Mouse (Mus musculus) kidney, adult 2 months (tissue): Measurements from ENCODE around the gene AW011738. TPM values are rescaled to one million over a fixed set of nuclear protein-coding genes. Genes with fewer than 3 reads are reported as not detected.

Source experiments
- DNase-seq: peaks from one replicate; pipeline ENCODE4 v3.0.0; 2021
- H3K27ac ChIP-seq: fragments of 200-500 bp; 2 replicates; pipeline ENCODE4 v1.5.1; 2012; ENCODE audit warnings: low read depth, low read length, control low read depth, inconsistent platforms; ENCODE audit not compliant: insufficient read depth
- H3K27me3 ChIP-seq: fragments of 200-500 bp; replicated peaks from 2 replicates; pipeline ENCODE4 v1.6.1; 2012; ENCODE audit warnings: mild to moderate bottlenecking, moderate library complexity, low read length, inconsistent platforms; ENCODE audit not compliant: control insufficient read depth, insufficient read depth
- H3K36me3 ChIP-seq: fragments of 200-500 bp; 2 replicates; pipeline ENCODE4 v1.6.1; 2012; ENCODE audit warnings: mild to moderate bottlenecking, moderate library complexity, low read length, inconsistent platforms; ENCODE audit not compliant: control insufficient read depth, insufficient read depth
- H3K4me1 ChIP-seq: fragments of 200-500 bp; 2 replicates; pipeline ENCODE4 v1.6.1; 2011; ENCODE audit warnings: low read length; ENCODE audit not compliant: control insufficient read depth, insufficient read depth
- H3K4me3 ChIP-seq: fragments of 200-500 bp; 2 replicates; pipeline ENCODE4 v1.5.1; 2011; ENCODE audit warnings: mild to moderate bottlenecking, low read depth, low read length, control low read depth; ENCODE audit not compliant: insufficient read depth
- CTCF ChIP-seq: fragments of 200-500 bp; conservative IDR thresholded peaks from 2 replicates; pipeline ENCODE4 v1.5.1; 2011; ENCODE audit warnings: low read depth, mild to moderate bottlenecking, control low read depth, low read length, moderate library complexity, mixed read lengths; ENCODE audit not compliant: insufficient read depth, insufficient read length
- POLR2A ChIP-seq: fragments of 200-500 bp; IDR thresholded peaks from one replicate; pipeline ENCODE4 v1.6.1; 2011; ENCODE audit warnings: low read depth, low read length, control low read depth
- WGBS: fragments of 180-500 bp; shearing (Covaris S2); methylation state at CpG from one replicate; pipeline ENCODE4 v1.1.7; 2018; 5-methylcytosine and 5-hydroxymethylcytosine counted together
- polyA plus RNA-seq: library from polyadenylated mRNA; depleted of rRNA; stranded (reverse); fragments of >200 nt; gene quantifications from 2 replicates; pipeline ENCODE4 v1.2.3, GENCODE M21; 2012

AW011738 gene
- polyA plus RNA-seq, 1 experiment = 1.9 TPM

DNA sequence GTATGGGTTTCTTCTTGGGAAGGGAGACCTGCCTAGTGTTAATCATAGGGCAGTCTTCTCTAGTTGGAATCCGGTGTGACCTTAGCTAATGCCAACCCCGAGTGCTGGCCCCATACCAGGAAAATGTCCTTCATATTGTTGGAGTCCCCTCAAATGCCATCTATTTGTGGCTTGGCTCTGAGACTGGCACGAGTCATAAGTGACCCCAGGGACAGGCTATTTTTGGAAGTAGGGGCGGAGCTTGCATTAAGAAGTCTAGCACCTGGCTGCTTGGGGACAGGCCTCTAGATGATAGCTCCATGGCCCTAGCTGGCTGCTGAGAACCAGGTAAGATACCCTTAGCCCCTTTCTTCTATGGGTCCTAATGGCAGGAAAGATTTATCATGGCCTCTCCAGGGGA lies 12.5 kb downstream of the AW011738 start, which contains the start of gene Perm1:
TSS of gene Perm1 (plus strand) at position 220 of the 400 bp plus-strand sequence.
- Histone ChIP-seq H3K36me3 (no peaks in the 10 kb centered on the region), H3K27me3 (no peaks in the 10 kb centered on the region), H3K27ac (peak within 1 kb of the TSS; percentile 72), H3K4me3 (no peak within 1 kb of the TSS; the same call in 1 of the 2 replicates), H3K4me1 (no peaks in the 10 kb centered on the region)
- DNase-seq = peak; percentile 74
- no peak for TF ChIP-seq POLR2A
- TF ChIP-seq CTCF = no peak
- 43% methylated on average over 4 of the region's 4 CpGs for WGBS

DNA sequence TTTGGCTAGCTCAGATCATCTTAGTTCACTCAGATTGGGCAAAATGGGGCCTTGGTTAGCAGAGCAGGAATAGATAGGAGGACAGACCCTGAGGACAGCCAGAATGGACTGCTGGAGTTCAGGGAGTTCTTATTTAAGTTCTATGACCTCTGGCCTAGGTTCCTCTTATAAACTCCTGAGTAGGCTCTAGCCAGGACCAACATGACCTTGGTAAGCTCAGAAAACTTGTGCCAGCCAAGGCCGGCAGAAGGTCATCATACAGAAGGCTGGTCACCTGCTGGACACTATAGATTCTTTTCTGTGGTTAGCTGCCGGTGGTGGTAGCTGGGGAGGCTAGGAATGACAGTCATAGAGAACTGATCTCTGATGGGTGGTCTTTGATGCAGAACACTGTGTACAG lies 13.1 kb downstream of the AW011738 start:
- peak overlapping the region; percentile 72 for H3K27ac ChIP-seq
- TF ChIP-seq POLR2A (no peak), CTCF (no peak)
- no peaks in the 10 kb centered on the region for H3K4me1 ChIP-seq
- no peak for DNase-seq
- no peaks in the 10 kb centered on the region for H3K36me3 ChIP-seq
- no peaks in the 10 kb centered on the region for H3K27me3 ChIP-seq
- H3K4me3 ChIP-seq = no peak overlapping the region; the same call in 1 of the 2 replicates
- WGBS = 69% methylated on average over 2 of the region's 2 CpGs

DNA sequence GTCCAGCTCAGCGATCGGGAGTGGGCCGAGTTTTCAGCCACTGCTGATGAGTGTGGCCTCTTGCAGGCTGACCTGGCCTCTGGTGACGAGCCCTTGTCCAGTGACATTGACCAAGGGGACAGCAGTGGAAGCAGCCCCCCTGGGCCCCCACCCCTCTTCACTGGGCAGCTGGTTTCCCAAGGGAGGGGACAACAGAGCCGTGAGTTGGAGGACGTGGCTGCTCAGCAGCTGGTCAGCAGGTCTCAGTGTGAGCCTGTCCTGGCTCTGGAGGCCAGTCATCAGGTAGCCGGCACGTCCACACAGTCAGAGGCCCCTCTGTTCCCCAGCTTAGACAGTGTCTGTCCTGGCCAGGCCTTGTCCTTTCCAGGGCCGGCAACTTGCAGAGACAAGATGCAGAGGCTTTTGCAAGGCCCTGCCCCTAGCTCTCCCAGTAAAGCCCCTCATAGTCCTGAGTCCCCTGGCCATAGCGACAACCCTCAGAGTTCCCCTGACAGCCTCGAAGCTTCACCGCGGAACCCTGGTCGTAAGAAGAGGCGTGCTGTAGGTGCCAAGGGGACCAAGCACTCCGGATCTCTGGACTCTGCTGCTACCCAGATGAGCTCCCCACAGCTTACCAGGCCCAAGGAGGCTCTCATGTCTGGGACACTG lies 14.0 kb downstream of the AW011738 start:
- Histone ChIP-seq H3K27me3 (no peaks in the 10 kb centered on the region), H3K4me3 (no peak overlapping the region), H3K4me1 (no peaks in the 10 kb centered on the region), H3K27ac (no peak overlapping the region), H3K36me3 (no peaks in the 10 kb centered on the region)
- 81% methylated on average over 16 of the region's 16 CpGs for WGBS
- no peak for DNase-seq
- TF ChIP-seq POLR2A (no peak), CTCF (no peak)

DNA sequence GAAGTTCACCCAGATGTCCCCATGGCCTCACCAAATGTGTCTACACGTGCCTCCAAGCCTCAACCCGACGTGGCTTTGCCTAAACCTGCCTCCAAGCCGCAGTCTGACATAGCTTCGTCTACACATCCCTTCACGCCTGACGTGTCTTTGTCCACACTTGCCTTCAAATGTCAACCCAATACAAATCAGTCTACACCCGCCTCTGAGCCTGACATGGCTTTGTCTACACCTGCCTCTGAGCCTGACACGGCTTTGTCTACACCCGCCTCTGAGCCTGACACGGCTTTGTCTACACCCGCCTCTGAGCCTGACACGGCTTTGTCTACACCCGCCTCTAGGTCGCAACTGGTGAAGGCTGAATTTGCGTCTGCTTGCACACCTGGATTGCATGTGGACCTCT lies 14.7 kb downstream of the AW011738 start:
- H3K36me3 ChIP-seq = no peaks in the 10 kb centered on the region
- no peak overlapping the region for H3K4me3 ChIP-seq
- no peaks in the 10 kb centered on the region for H3K4me1 ChIP-seq
- no peak overlapping the region for H3K27ac ChIP-seq
- no peaks in the 10 kb centered on the region for H3K27me3 ChIP-seq
- 88% methylated on average over 16 of the region's 16 CpGs for WGBS
- TF ChIP-seq POLR2A = no peak
- no peak for TF ChIP-seq CTCF
- no peak for DNase-seq

DNA sequence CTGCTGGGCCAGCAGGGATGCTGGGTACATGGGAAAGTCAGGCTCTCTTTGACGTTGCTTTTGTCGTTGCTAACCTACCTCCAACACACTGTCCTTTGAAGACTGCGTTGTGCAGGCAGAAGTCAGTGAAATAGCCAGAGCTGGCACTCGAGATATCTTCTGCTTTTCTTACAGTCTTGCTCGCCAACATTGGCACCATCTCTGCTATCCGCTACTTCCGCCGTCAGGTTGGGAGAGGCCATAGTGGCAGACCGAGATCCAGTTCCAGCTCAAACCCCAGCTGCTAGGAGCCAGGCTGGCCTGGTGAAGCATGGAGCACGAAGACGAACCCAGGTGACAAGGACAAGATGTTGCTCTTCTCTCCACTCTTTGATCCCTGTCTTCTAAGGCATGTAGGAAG lies 16.8 kb downstream of the AW011738 start:
- H3K4me3 ChIP-seq = no peak overlapping the region

DNA sequence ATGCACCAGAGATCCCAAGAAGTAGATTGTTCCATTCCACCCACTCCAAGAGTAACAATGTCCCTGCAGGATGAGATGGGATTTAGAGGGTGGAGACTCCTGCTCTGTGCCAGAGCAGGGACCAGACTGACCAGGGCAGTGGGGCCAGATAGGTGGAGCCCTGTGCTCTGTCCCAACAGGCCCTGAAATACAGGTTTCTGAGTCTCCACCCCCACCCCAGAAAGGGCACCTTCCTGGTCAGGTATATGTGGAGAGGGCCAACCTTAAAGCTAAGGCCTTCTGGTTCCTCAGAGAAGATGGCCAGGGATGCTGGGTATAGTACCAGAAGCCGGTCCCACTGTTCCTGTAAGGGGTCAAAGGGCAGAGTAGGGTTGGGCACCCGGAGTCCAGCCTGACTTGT lies 21.2 kb downstream of the AW011738 start:
- Histone ChIP-seq H3K27ac (no peak overlapping the region), H3K27me3 (no peaks in the 10 kb centered on the region), H3K36me3 (no peaks in the 10 kb centered on the region), H3K4me1 (no peaks in the 10 kb centered on the region), H3K4me3 (no peak overlapping the region)
- DNase-seq = no peak
- TF ChIP-seq CTCF (no peak), POLR2A (no peak)
- WGBS = 78% methylated on average over 2 of the region's 2 CpGs

More for the DNA sequence above, 16.8 kb downstream of the AW011738 start:
- WGBS = 88% methylated on average over 11 of the region's 11 CpGs
- Histone ChIP-seq H3K36me3 (no peaks in the 10 kb centered on the region), H3K27ac (no peak overlapping the region), H3K27me3 (no peaks in the 10 kb centered on the region), H3K4me1 (no peaks in the 10 kb centered on the region)
- DNase-seq = no peak
- TF ChIP-seq POLR2A (no peak), CTCF (no peak)

DNA sequence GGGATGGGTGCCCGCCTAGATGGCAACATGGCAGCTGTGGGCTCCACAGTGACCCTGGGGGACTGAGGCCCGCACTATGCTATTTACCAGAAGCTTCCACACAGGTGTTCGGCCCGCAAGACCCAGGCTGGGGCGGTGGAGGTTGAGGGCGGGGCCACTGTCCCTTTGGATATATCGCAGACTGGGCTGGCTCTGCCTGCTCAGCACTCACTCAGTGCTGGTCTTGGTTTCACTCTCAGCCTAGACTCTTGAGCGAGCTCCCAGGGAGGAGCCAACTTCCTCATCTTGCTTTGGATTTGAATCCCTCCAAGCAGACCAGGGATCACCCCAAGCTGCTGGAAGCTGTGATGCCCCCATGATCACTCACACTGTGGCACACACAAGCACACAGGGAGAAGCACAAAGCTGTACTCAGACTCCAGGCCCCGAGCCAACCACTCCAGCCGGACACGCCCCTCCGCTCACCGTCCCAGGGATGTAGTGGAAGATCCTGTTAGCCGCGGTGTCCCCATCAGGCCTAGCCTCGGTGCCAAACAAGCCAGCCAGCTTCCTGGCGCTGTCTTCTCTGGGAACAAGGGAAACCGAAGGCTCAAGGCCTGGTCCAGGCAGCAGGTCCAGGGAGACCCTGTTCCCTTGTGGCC lies 24.8 kb downstream of the AW011738 start:
- peak overlapping the region; percentile 15; the same call in 1 of the 2 replicates for H3K4me3 ChIP-seq
- TF ChIP-seq POLR2A (no peak), CTCF (no peak)
- no peaks in the 10 kb centered on the region for H3K27me3 ChIP-seq
- no peaks in the 10 kb centered on the region for H3K36me3 ChIP-seq
- WGBS = 47% methylated on average over 18 of the region's 18 CpGs
- peak; percentile 35 for DNase-seq
- H3K27ac ChIP-seq = no peak overlapping the region
- no peaks in the 10 kb centered on the region for H3K4me1 ChIP-seq
